Mouse (Mus musculus) urinary bladder, postnatal 25 days (tissue): ENCODE measurements around the gene Tbc1d1.

Source experiments
- DNase-seq: peaks from one replicate; pipeline ENCODE4 v3.0.0; 2022; ENCODE audit warnings: low spot score

The Tbc1d1 gene

GRCm38 (mm10) chr5:64206875-64207274 lies 50.8 kb downstream of the Tbc1d1 start:
- no peak for DNase-seq

- no peak for DNase-seq
Observed at GRCm38 (mm10) chr5:64207800-64208199, 51.7 kb downstream of the Tbc1d1 start.

- DNase-seq, result no peak
Observed at GRCm38 (mm10) chr5:64210817-64211216, 54.7 kb downstream of the Tbc1d1 start.

- no peak for DNase-seq
Observed at GRCm38 (mm10) chr5:64211284-64211683, 55.2 kb downstream of the Tbc1d1 start.

- DNase-seq, result no peak
Observed at GRCm38 (mm10) chr5:64212206-64212605, 56.1 kb downstream of the Tbc1d1 start.

GRCm38 (mm10) chr5:64212619-64213018 lies 56.5 kb downstream of the Tbc1d1 start:
- DNase-seq, result no peak

- DNase-seq, result no peak
Observed at GRCm38 (mm10) chr5:64215806-64216205, 59.7 kb downstream of the Tbc1d1 start.

GRCm38 (mm10) chr5:64216326-64216725 lies 60.2 kb downstream of the Tbc1d1 start:
- no peak for DNase-seq

- no peak for DNase-seq
Observed at GRCm38 (mm10) chr5:64217256-64217655, 61.2 kb downstream of the Tbc1d1 start.

GRCm38 (mm10) chr5:64217816-64218602 lies 61.9 kb downstream of the Tbc1d1 start:
- no peak for DNase-seq

GRCm38 (mm10) chr5:64218603-64218999 lies 62.5 kb downstream of the Tbc1d1 start:
- no peak for DNase-seq

GRCm38 (mm10) chr5:64220776-64221175 lies 64.7 kb downstream of the Tbc1d1 start:
- no peak for DNase-seq

- DNase-seq, result no peak
Observed at GRCm38 (mm10) chr5:64224735-64225425, 68.8 kb downstream of the Tbc1d1 start.

GRCm38 (mm10) chr5:64228252-64228651 lies 72.1 kb downstream of the Tbc1d1 start:
- no peak for DNase-seq

GRCm38 (mm10) chr5:64229336-64229866 lies 73.3 kb downstream of the Tbc1d1 start:
- no peak for DNase-seq

- peak; percentile 85 for DNase-seq
Observed at GRCm38 (mm10) chr5:64230061-64230466, 74.0 kb downstream of the Tbc1d1 start.

GRCm38 (mm10) chr5:64230507-64231041 lies 74.5 kb downstream of the Tbc1d1 start:
- no peak for DNase-seq

- DNase-seq, result no peak
Observed at GRCm38 (mm10) chr5:64232872-64233271, 76.8 kb downstream of the Tbc1d1 start.

- no peak for DNase-seq
Observed at GRCm38 (mm10) chr5:64234269-64234985, 78.3 kb downstream of the Tbc1d1 start.

- no peak for DNase-seq
Observed at GRCm38 (mm10) chr5:64235250-64235649, 79.1 kb downstream of the Tbc1d1 start.

GRCm38 (mm10) chr5:64236561-64236960 lies 80.5 kb downstream of the Tbc1d1 start:
- DNase-seq, result no peak

GRCm38 (mm10) chr5:64237263-64237662 lies 81.2 kb downstream of the Tbc1d1 start:
- DNase-seq, result no peak
